Mouse (Mus musculus): ENCODE data around the gene Noxo1. TPM values are rescaled to one million over a fixed set of nuclear protein-coding genes. Genes with fewer than 3 reads are reported as not detected.
A peak's percentile ranks its signal among the peaks of the same experiment; 100 is the strongest.

Noxo1 gene
- total RNA-seq, 2 experiments from 2014 or later = 0.32 to 0.95 TPM

DNA sequence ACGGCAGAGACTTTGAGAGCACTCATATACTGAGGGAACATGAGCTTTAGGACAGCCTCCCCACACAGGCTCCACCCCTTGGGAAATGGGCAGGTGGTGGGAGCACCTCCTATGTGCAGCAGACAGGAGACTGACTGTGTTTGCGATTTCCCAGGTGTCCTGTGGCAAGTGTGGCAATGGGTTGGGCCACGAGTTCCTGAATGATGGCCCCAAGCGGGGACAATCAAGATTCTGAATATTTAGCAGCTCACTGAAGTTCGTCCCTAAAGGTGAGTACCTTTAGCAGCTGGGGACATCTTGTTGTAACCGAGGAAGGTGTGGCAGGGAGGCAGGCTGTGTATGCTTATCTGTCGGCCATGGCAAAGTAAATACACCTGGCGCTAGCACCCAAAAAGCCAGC, 43.9 kb downstream of the Noxo1 start:
- no peak for DNase-seq (ENCODE audit: low spot score)

- DNase-seq (ENCODE audit: low spot score) = no peak
These were observed 46.3 kb downstream of the Noxo1 start for GRCm38 (mm10) chr17:24742307-24742706.

GRCm38 (mm10) chr17:24743896-24744295, 47.9 kb downstream of the Noxo1 start:
- no peak for DNase-seq (ENCODE audit: low spot score)

GRCm38 (mm10) chr17:24744381-24744780, 48.3 kb downstream of the Noxo1 start:
- DNase-seq (ENCODE audit: low spot score) = no peak

DNA sequence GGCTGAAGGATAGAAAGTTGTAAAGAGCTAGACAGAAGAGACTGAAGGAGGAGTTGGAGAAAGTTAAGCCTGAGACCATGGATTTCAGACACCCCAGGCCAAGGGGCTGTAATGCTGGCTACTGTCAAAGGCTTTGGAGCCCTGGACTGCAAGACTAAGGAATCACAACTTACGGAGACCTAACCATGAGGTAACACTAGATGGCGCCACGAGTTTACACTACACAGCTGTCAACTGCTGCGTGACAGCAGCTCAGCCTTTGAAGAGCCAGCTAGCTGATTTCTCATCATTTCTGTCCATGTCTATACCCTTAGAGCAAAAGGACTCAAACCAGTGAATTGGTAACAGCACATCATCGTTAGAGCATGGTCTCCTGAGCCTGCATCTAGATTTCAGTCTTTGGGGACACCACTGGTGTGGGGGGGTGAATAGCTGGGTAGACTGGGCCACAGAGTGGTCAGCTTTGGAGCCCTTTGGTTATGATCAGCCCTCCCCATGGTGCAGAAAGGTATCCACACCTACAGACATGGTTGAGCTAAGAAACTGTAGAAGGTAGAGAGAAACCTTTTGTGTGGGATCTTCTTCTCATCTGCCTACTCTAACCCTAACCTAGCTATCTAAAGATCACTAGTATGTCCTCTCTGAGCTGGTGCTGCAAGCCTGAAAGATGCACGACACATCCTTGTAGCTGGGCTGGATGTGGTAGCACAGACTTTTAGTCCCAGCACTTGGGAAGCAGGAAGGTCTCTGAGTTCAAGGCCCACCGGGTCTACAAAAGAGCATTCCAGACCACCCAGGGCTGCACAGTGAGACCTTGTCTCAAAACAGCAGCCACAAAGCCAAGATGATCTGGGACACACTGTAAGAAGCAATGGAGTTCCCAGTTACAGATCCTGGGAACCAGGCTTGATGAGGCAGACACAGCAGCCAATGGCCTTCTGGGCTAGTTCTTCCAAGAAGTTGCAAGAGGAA, 49.8 kb downstream of the Noxo1 start:
- peak; percentile 88 for DNase-seq (ENCODE audit: low spot score)

DNA sequence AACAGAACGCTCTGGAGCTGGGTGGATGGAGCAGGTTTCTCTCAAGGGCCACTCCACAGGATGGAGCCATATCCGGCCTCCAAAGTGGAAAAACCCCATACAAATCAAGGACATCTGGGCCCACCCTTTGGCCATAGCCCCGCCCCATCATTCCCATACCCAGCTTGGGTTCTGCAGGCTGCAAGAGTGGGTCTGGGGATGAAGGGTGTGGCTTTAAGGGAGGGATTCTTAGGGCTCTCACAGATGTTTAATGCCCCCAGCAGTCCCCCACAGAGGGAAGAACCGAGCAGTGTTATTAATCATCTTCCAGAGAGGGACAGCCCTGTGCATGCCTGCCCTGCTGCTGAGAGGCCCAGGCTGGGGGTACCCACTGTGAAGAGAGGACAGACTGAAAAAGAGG, 51.0 kb downstream of the Noxo1 start:
- no peak for DNase-seq (ENCODE audit: low spot score)

Other genes starting within 250 kb of the Noxo1 start
- gene E4f1, start 225.9 kb upstream of the Noxo1 start, total RNA-seq (2021) = 10 to 100 TPM; 10.8 TPM
- gene Pgp, start 225.8 kb upstream of the Noxo1 start, total RNA-seq (2021) = 10 to 100 TPM; 47.6 to 52.1 TPM
- under 1 TPM in 1 of 2 experiments, not detected in 1; 0.31 TPM for gene Bricd5, start 222.3 kb upstream of the Noxo1 start, total RNA-seq (2021)
- gene Mlst8, start 217.2 kb upstream of the Noxo1 start, total RNA-seq (2021) = 10 to 100 TPM in 1 of 2 experiments, 1 to 10 TPM in 1; 9.9 to 11.1 TPM
- under 1 TPM; 0.09 to 0.17 TPM for gene Caskin1, start 207.6 kb upstream of the Noxo1 start, total RNA-seq (2021)
- gene Traf7, start 168.3 kb upstream of the Noxo1 start, total RNA-seq (2021) = 10 to 100 TPM; 25.7 to 29.7 TPM
- gene Rab26, start 162.0 kb upstream of the Noxo1 start, total RNA-seq (2021) = not detected
- 10 to 100 TPM; 12.8 to 21.4 TPM for gene Pkd1, start 146.4 kb upstream of the Noxo1 start, total RNA-seq (2021)
- gene Tsc2, start 63.6 kb upstream of the Noxo1 start, total RNA-seq (2021) = 100 to 1,000 TPM in 1 of 2 experiments, 10 to 100 TPM in 1; 83.2 to 105 TPM
- gene Nthl1, start 63.6 kb upstream of the Noxo1 start, total RNA-seq (2021) = 1 to 10 TPM; 2.5 to 3.5 TPM
- 10 to 100 TPM; 31.8 to 55.0 TPM for gene Slc9a3r2, start 45.9 kb upstream of the Noxo1 start, total RNA-seq (2021)
- gene Npw, start 37.8 kb upstream of the Noxo1 start, total RNA-seq (2021) = not detected
- 10 to 100 TPM; 23.1 to 25.4 TPM for gene Zfp598, start 26.5 kb upstream of the Noxo1 start, total RNA-seq (2021)
- under 1 TPM in 1 of 2 experiments, not detected in 1; 0.14 TPM for gene Syngr3, start 6.3 kb upstream of the Noxo1 start, total RNA-seq (2021)
- gene Gfer, start 78 bp upstream of the Noxo1 start, total RNA-seq (2021) = 10 to 100 TPM; 41.1 to 48.3 TPM
- 10 to 100 TPM; 15.4 to 16.0 TPM for gene Tbl3, start 11.4 kb downstream of the Noxo1 start, total RNA-seq (2021)
- not detected for gene Rnf151, start 21.8 kb downstream of the Noxo1 start, total RNA-seq (2021)
- 100 to 1,000 TPM; 548 to 574 TPM for gene Rps2, start 21.9 kb downstream of the Noxo1 start, total RNA-seq (2021)
- gene Ndufb10, start 28.2 kb downstream of the Noxo1 start, total RNA-seq (2021) = 100 to 1,000 TPM; 428 to 481 TPM
- 100 to 1,000 TPM; 764 to 767 TPM for gene Rpl3l, start 31.6 kb downstream of the Noxo1 start, total RNA-seq (2021)
- 100 to 1,000 TPM; 139 to 179 TPM for gene Msrb1, start 40.4 kb downstream of the Noxo1 start, total RNA-seq (2021)
- not detected for gene Hs3st6, start 56.8 kb downstream of the Noxo1 start, total RNA-seq (2021)
- not detected for gene Meiob, start 108.1 kb downstream of the Noxo1 start, total RNA-seq (2021)
- gene Hagh, start 143.9 kb downstream of the Noxo1 start, total RNA-seq (2021) = 10 to 100 TPM; 67.9 to 72.7 TPM
- gene Fahd1, start 154.1 kb downstream of the Noxo1 start, total RNA-seq (2021) = 10 to 100 TPM; 45.2 to 48.3 TPM
- gene Igfals, start 169.8 kb downstream of the Noxo1 start, total RNA-seq (2021) = 1 to 10 TPM; 2.2 to 2.6 TPM
- 10 to 100 TPM; 11.0 to 11.1 TPM for gene Nubp2, start 190.1 kb downstream of the Noxo1 start, total RNA-seq (2021)
- 10 to 100 TPM; 29.7 to 37.9 TPM for gene Spsb3, start 190.4 kb downstream of the Noxo1 start, total RNA-seq (2021)
- 1 to 10 TPM; 6.5 to 8.4 TPM for gene Eme2, start 198.9 kb downstream of the Noxo1 start, total RNA-seq (2021)
- gene Mrps34, start 198.9 kb downstream of the Noxo1 start, total RNA-seq (2021) = 10 to 100 TPM; 79.4 to 86.3 TPM
- 10 to 100 TPM; 11.8 to 12.3 TPM for gene Nme3, start 200.3 kb downstream of the Noxo1 start, total RNA-seq (2021)
- 10 to 100 TPM; 13.2 to 14.5 TPM for gene Mapk8ip3, start 240.7 kb downstream of the Noxo1 start, total RNA-seq (2021)

All from gastrocnemius, adult 18-20 months (tissue).